Comparison of ENCODE assay signal across 11 mouse cellular contexts in genomic region chr9:115039245-115039644, GRCm38 (mm10). TPM values are rescaled to one million over a fixed set of nuclear protein-coding genes. Genes with fewer than 3 reads are reported as not detected.
DNase-seq lines count a peak whose midpoint lies in the region; ATAC-seq and TF ChIP-seq lines count a peak whose summit lies in the region.
"Had no signal": no experiment of that assay in that cellular context is flagged by ENCODE, and none has a peak within 500 bp of the region (broad histone marks: within the 10 kb centered on the region; RNA-seq: fewer than 3 reads in every experiment).

No protein-coding gene starts in this region.

- 47% methylated on average over 7 of the region's 7 CpGs for WGBS in lung, embryonic 16.5 days
- WGBS in embryonic facial prominence, embryonic 11.5 days: 71% methylated on average over 7 of the region's 7 CpGs
- WGBS in intestine, postnatal 0 days: 34% methylated on average over 7 of the region's 7 CpGs
- WGBS in stomach, postnatal 0 days: 55% methylated on average over 7 of the region's 7 CpGs
- WGBS in heart, embryonic 12.5 days: 48% methylated on average over 7 of the region's 7 CpGs

- H3K4me2 ChIP-seq in lung, embryonic 16.5 days (ENCODE audit: low read depth, low read length): no peak overlapping the region
- H3K4me2 ChIP-seq in embryonic facial prominence, embryonic 11.5 days (ENCODE audit: low read depth, low read length): no peak overlapping the region
- no peak overlapping the region for H3K4me2 ChIP-seq in intestine, postnatal 0 days (replicated peaks; ENCODE audit: low read depth)
- no peak overlapping the region for H3K4me2 ChIP-seq in stomach, postnatal 0 days (replicated peaks; ENCODE audit: low read depth)
- H3K4me2 ChIP-seq in heart, embryonic 12.5 days: no peak overlapping the region
- H3K4me2 ChIP-seq: embryonic facial prominence, embryonic 13.5 days; heart, embryonic 15.5 days had no signal

- H3K27ac ChIP-seq in lung, embryonic 16.5 days (ENCODE audit: low read length): no peak overlapping the region
- no peak overlapping the region for H3K27ac ChIP-seq in embryonic facial prominence, embryonic 11.5 days (replicated peaks; ENCODE audit: low read depth, low read length)
- H3K27ac ChIP-seq in intestine, postnatal 0 days (ENCODE audit: low read depth, low read length): no peak overlapping the region
- no peak overlapping the region for H3K27ac ChIP-seq in stomach, postnatal 0 days (replicated peaks)
- H3K27ac ChIP-seq in heart, embryonic 12.5 days (ENCODE audit: poor library complexity, severe bottlenecking): no peak overlapping the region
- H3K27ac ChIP-seq: embryonic facial prominence, embryonic 13.5 days; heart, embryonic 15.5 days had no signal

- peak; percentile 47; the same call in 1 of the 2 replicates for ATAC-seq in lung, embryonic 16.5 days (ENCODE audit: low read depth)
- ATAC-seq in embryonic facial prominence, embryonic 11.5 days (replicated peaks; ENCODE audit: insufficient number of reproducible peaks, low FRiP score, low TSS enrichment, low read depth): 0 out of 2 replicates have a peak, but pooled peaks have one; percentile 32
- ATAC-seq in intestine, postnatal 0 days: 0 out of 2 replicates have a peak, but pooled peaks have one; percentile 28
- no peak for ATAC-seq in stomach, postnatal 0 days (ENCODE audit: low FRiP score, low TSS enrichment)
- no peak for ATAC-seq in heart, embryonic 12.5 days (ENCODE audit: insufficient number of reproducible peaks, low FRiP score)

- 0 out of 2 replicates have a peak, but pooled peaks cover 5% of the 10 kb centered on the region for H3K4me1 ChIP-seq in lung, embryonic 16.5 days (replicated peaks; ENCODE audit: control insufficient read depth, insufficient read depth, low read length)
- no peaks in the 10 kb centered on the region; the same call in 1 of the 2 replicates for H3K4me1 ChIP-seq in embryonic facial prominence, embryonic 11.5 days (ENCODE audit: control insufficient read depth, insufficient read depth, low read length)
- no peaks in the 10 kb centered on the region for H3K4me1 ChIP-seq in intestine, postnatal 0 days (replicated peaks; ENCODE audit: control insufficient read depth, insufficient read depth, low read length)
- no peaks in the 10 kb centered on the region for H3K4me1 ChIP-seq in stomach, postnatal 0 days (replicated peaks; ENCODE audit: control insufficient read depth, insufficient read depth)
- peaks cover 14% of the 10 kb centered on the region for H3K4me1 ChIP-seq in heart, embryonic 12.5 days (replicated peaks)

- DNase-seq in lung, postnatal 4 days: no peak
- peak; percentile 20 for DNase-seq in embryonic facial prominence, embryonic 11.5 days (ENCODE audit: low spot score)
- peak; percentile 49 for DNase-seq in stomach, postnatal 0 days (ENCODE audit: low spot score)
- DNase-seq in c-Kit-positive CD71-positive TER-119-positive erythroid progenitor cells, embryonic 14.5 days (ENCODE audit: low spot score): no peak
- DNase-seq: adrenal gland, adult 2 months had no signal

- H3K9ac ChIP-seq in lung, embryonic 16.5 days (ENCODE audit: low read length): no peak overlapping the region
- no peak overlapping the region for H3K9ac ChIP-seq in embryonic facial prominence, embryonic 11.5 days (replicated peaks; ENCODE audit: low read length)
- no peak overlapping the region for H3K9ac ChIP-seq in intestine, postnatal 0 days (ENCODE audit: low read depth, low read length)
- H3K9ac ChIP-seq in stomach, postnatal 0 days (ENCODE audit: low read length): no peak overlapping the region
- H3K9ac ChIP-seq in heart, embryonic 12.5 days: no peak overlapping the region
- H3K9ac ChIP-seq: embryonic facial prominence, embryonic 13.5 days; heart, embryonic 15.5 days had no signal

- no peak for TF ChIP-seq EP300 in stomach, postnatal 0 days (optimal IDR thresholded peaks at IDR 0.05)

- no peaks in the 10 kb centered on the region for H3K36me3 ChIP-seq in lung, embryonic 16.5 days (ENCODE audit: control insufficient read depth, insufficient read depth, low read length)
- no peaks in the 10 kb centered on the region for H3K36me3 ChIP-seq in embryonic facial prominence, embryonic 11.5 days (replicated peaks; ENCODE audit: control insufficient read depth, insufficient read depth, low read depth, low read length)
- no peaks in the 10 kb centered on the region for H3K36me3 ChIP-seq in intestine, postnatal 0 days (ENCODE audit: control insufficient read depth, insufficient read depth)
- no peaks in the 10 kb centered on the region for H3K36me3 ChIP-seq in stomach, postnatal 0 days (ENCODE audit: control insufficient read depth, insufficient read depth, low read length)
- H3K36me3 ChIP-seq in heart, embryonic 12.5 days: no peaks in the 10 kb centered on the region
- H3K36me3 ChIP-seq: embryonic facial prominence, embryonic 13.5 days; heart, embryonic 15.5 days had no signal

- H3K27me3 ChIP-seq in lung, embryonic 16.5 days (ENCODE audit: control insufficient read depth, insufficient read depth, low read depth, low read length): no peaks in the 10 kb centered on the region
- no peaks in the 10 kb centered on the region for H3K27me3 ChIP-seq in embryonic facial prominence, embryonic 11.5 days (ENCODE audit: control insufficient read depth, insufficient read depth, low read length)
- H3K27me3 ChIP-seq in intestine, postnatal 0 days (replicated peaks; ENCODE audit: control insufficient read depth, insufficient read depth, low read length): no peaks in the 10 kb centered on the region
- no peaks in the 10 kb centered on the region for H3K27me3 ChIP-seq in stomach, postnatal 0 days (ENCODE audit: control insufficient read depth, insufficient read depth, low read length)
- H3K27me3 ChIP-seq in heart, embryonic 12.5 days (replicated peaks): no peaks in the 10 kb centered on the region
- H3K27me3 ChIP-seq: CH12.LX; embryonic facial prominence, embryonic 13.5 days; heart, embryonic 15.5 days had no signal

- TF ChIP-seq CTCF in intestine, postnatal 0 days (IDR thresholded peaks at IDR 0.05; ENCODE audit: low read depth): no peak
- TF ChIP-seq CTCF in stomach, postnatal 0 days (IDR thresholded peaks at IDR 0.05; ENCODE audit: low read depth): no peak

- no peaks in the 10 kb centered on the region for H3K9me3 ChIP-seq in lung, embryonic 16.5 days (ENCODE audit: control insufficient read depth, low read length)
- no peaks in the 10 kb centered on the region for H3K9me3 ChIP-seq in embryonic facial prominence, embryonic 11.5 days (replicated peaks; ENCODE audit: control insufficient read depth, low read length)
- H3K9me3 ChIP-seq in intestine, postnatal 0 days (ENCODE audit: control insufficient read depth): no peaks in the 10 kb centered on the region
- H3K9me3 ChIP-seq in stomach, postnatal 0 days (ENCODE audit: control insufficient read depth, low read length): no peaks in the 10 kb centered on the region
- H3K9me3 ChIP-seq in heart, embryonic 12.5 days (replicated peaks): no peaks in the 10 kb centered on the region
- H3K9me3 ChIP-seq: embryonic facial prominence, embryonic 13.5 days; heart, embryonic 15.5 days had no signal

- no peak overlapping the region for H3K4me3 ChIP-seq in lung, embryonic 16.5 days (ENCODE audit: low read length)
- H3K4me3 ChIP-seq in embryonic facial prominence, embryonic 11.5 days (ENCODE audit: low read depth, low read length): no peak overlapping the region
- no peak overlapping the region for H3K4me3 ChIP-seq in intestine, postnatal 0 days (ENCODE audit: low read depth, low read length)
- H3K4me3 ChIP-seq in stomach, postnatal 0 days (ENCODE audit: low read depth, low read length): no peak overlapping the region
- no peak overlapping the region for H3K4me3 ChIP-seq in heart, embryonic 12.5 days
- H3K4me3 ChIP-seq: embryonic facial prominence, embryonic 13.5 days; heart, embryonic 15.5 days had no signal

RNA-seq across cellular contexts. Expression of gene Rps27rt, which starts 56.7 kb away (rescaled TPM):
- 402 and 504 TPM in 2 replicates for polyA plus RNA-seq in lung, embryonic 16.5 days (2015; fragmentation: Nextera tagmentation; extraction: Ambion mirVana)
- 380 and 405 TPM in 2 replicates for polyA plus RNA-seq in embryonic facial prominence, embryonic 11.5 days (2014; fragmentation: Nextera tagmentation; extraction: Ambion mirVana)
- 456 and 498 TPM in 2 replicates for polyA plus RNA-seq in intestine, postnatal 0 days (2015; fragmentation: Nextera tagmentation; extraction: Ambion mirVana)
- polyA plus RNA-seq in stomach, postnatal 0 days (2015; fragmentation: Nextera tagmentation; extraction: Ambion mirVana): 682 and 701 TPM in 2 replicates
- polyA plus RNA-seq in heart, embryonic 12.5 days (2016; fragmentation: Nextera tagmentation; extraction: Ambion mirVana): 259 and 289 TPM in 2 replicates

Comparison
In these comparisons a context has a peak if more than half of its experiments do, and no peak if none do; other contexts are left out.
1. ATAC-seq: peak in lung, embryonic 16.5 days (single experiment), embryonic facial prominence, embryonic 11.5 days (single experiment) and intestine, postnatal 0 days (single experiment); none in stomach, postnatal 0 days (single experiment) and heart, embryonic 12.5 days (single experiment).
2. DNase-seq: peak in embryonic facial prominence, embryonic 11.5 days (single experiment) and stomach, postnatal 0 days (single experiment); none in lung, postnatal 4 days (0 of 2) and c-Kit-positive CD71-positive TER-119-positive erythroid progenitor cells, embryonic 14.5 days (single experiment).